Mouse (Mus musculus) hindbrain, embryonic 15.5 days (tissue): ENCODE data around the gene Tmc7. TPM values are rescaled to one million over a fixed set of nuclear protein-coding genes. Genes with fewer than 3 reads are reported as not detected.

Source experiments
- ATAC-seq: fragments of 200-750 bp; cut with Nextera tagmentation; 2 replicates; pipeline ENCODE4 v1.8.0; 2017; ENCODE audit warnings: low read depth, moderate number of reproducible peaks, moderate TSS enrichment; ENCODE audit not compliant: low FRiP score
- H3K27ac ChIP-seq: fragments of 300-500 bp; sonication (generic); replicated peaks from 2 replicates; pipeline ENCODE4 v1.5.1; 2015; ENCODE audit warnings: mild to moderate bottlenecking, inconsistent platforms
- H3K27me3 ChIP-seq: fragments of 300-500 bp; sonication (generic); 2 replicates; pipeline ENCODE4 v1.6.1; 2015; ENCODE audit warnings: control low read depth, inconsistent platforms
- H3K36me3 ChIP-seq: fragments of 300-500 bp; sonication (generic); 2 replicates; pipeline ENCODE4 v1.6.1; 2015; ENCODE audit warnings: control low read depth, inconsistent platforms
- H3K4me1 ChIP-seq: fragments of 300-500 bp; sonication (generic); replicated peaks from 2 replicates; pipeline ENCODE4 v1.6.1; 2015; ENCODE audit warnings: control low read depth, inconsistent platforms
- H3K4me2 ChIP-seq: fragments of 300-500 bp; sonication (generic); 2 replicates; pipeline ENCODE4 v1.6.1; 2015; ENCODE audit warnings: moderate library complexity, mild to moderate bottlenecking, inconsistent platforms
- H3K4me3 ChIP-seq: fragments of 300-500 bp; sonication (generic); 2 replicates; pipeline ENCODE4 v1.5.1; 2015; ENCODE audit warnings: mild to moderate bottlenecking, inconsistent platforms
- H3K9ac ChIP-seq: fragments of 300-500 bp; sonication (generic); 2 replicates; pipeline ENCODE4 v1.6.1; 2015; ENCODE audit warnings: inconsistent platforms
- H3K9me3 ChIP-seq: fragments of 300-500 bp; sonication (generic); 2 replicates; pipeline ENCODE4 v1.6.1; 2016; ENCODE audit warnings: control low read depth, inconsistent platforms
- WGBS: fragments of 180-500 bp; shearing (Covaris S2); methylation state at CpG from one replicate; pipeline ENCODE4 v1.1.7; 2015; 5-methylcytosine and 5-hydroxymethylcytosine counted together
- polyA plus RNA-seq: library from polyadenylated mRNA; unstranded; fragments of >200 nt; fragmentation: Nextera tagmentation; extraction: Ambion mirVana; gene quantifications from 2 replicates; pipeline ENCODE4 v1.2.1, GENCODE M21; 2015

Gene Tmc7
- polyA plus RNA-seq, 1 experiment from 2014 or later = 6.9 TPM

DNA sequence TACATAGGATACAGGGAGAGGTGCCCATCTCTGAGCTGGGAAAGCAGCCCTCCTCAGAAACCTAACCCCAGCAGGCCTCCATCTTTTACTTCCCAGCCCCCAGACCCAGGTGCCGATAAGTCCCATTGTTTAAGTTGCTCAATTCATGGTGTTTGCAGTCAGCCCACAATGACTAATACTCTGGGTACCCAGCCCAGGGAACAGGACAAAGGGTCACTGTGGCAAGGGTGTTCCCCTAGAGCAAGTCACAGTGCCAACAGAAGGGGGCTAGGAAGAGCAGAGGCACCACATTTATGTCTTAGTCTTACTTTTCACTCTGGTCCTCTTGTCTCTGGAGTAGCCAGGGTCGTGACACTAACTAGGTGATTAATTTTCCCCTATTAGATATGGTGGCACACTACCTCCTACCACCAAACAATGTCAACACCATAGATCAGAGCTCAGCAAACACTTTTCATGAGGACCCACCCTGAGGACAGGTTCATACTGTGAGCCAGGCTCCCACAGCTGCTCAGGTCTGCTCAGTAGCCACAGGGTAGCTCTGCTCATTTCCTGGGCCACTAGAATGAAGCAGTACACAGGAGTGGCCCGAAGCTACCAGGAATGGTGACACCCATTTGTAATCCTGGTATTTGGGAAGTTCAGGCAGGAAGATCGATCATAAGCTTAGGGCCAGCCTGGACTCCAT lies 89.5 kb downstream of the Tmc7 start:
- H3K27me3 ChIP-seq = peaks cover 44% of the 10 kb centered on the region
- peaks cover 13% of the 10 kb centered on the region for H3K4me1 ChIP-seq
- H3K27ac ChIP-seq = no peak overlapping the region
- H3K36me3 ChIP-seq = no peaks in the 10 kb centered on the region
- H3K9ac ChIP-seq = no peak overlapping the region
- H3K4me2 ChIP-seq = no peak overlapping the region
- H3K9me3 ChIP-seq = no peaks in the 10 kb centered on the region
- no peak for ATAC-seq
- 79% methylated on average over 4 of the region's 4 CpGs for WGBS
- H3K4me3 ChIP-seq = no peak overlapping the region

DNA sequence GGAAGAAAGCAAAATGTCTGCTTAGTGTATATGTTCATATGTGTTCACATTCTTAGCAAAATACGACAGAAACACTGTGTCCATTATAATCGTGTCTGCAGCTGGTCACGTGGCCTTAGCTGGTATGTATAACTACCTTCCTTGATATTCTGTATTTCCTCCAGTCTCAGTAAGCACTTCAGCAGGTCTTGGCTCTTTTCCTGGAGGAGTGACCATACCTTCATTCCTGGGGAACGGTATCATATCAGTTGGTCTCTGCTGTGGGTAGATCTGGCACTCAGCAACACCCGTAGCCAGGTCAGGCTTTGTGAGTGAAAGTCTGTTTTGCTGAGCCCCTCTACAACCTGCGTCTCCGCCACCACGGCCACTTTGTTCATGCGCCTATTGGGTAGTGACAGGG lies 90.6 kb downstream of the Tmc7 start:
- H3K36me3 ChIP-seq = no peaks in the 10 kb centered on the region
- H3K4me3 ChIP-seq = no peak overlapping the region
- no peak for ATAC-seq
- H3K9me3 ChIP-seq = no peaks in the 10 kb centered on the region
- 93% methylated on average over 9 of the region's 9 CpGs for WGBS
- H3K4me1 ChIP-seq = peaks cover 13% of the 10 kb centered on the region
- H3K27ac ChIP-seq = no peak overlapping the region
- H3K4me2 ChIP-seq = no peak overlapping the region
- H3K27me3 ChIP-seq = peaks cover 55% of the 10 kb centered on the region
- H3K9ac ChIP-seq = no peak overlapping the region

DNA sequence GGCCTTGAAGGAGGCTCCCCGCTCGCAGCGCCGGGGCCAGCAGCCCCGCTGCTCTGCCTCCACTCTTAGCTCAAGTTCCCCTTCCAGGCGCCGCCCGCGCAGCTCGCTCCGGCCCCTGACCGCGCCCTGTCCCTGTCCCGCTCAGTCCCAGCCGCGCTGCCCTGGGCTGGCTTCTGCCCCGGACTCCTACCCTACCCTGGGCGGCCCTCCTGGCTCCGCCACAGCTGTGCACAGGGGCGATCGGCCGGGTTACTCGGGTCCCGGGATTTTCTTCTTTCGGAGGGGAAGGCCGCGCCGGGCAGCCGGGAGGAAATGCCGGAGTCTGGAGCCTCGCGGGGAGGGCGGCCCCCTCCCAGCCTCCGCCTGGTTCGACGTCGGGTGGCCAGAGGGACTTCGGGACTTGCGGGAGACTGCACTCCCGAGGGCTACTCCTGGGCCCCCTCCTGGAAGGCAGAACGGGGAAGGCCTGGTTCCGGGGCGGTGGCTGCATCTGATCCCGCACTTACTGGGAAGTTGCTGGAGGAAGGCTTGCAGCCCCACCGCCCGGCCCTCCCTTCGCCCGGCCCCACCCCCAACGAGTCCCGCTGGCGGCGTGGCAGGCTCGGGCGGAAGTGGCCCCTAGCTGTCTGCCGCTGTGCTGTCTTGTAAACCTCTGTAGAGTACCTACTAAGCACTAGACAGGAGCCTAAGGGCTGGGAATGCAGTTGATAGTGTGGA lies 92.9 kb downstream of the Tmc7 start, which contains the start of gene Itpripl2:
Gene Itpripl2, minus strand, starts transcription at position 545 of the 717 bp plus-strand sequence.
- no peaks in the 10 kb centered on the region for H3K9me3 ChIP-seq
- H3K36me3 ChIP-seq = no peaks in the 10 kb centered on the region
- peak within 1 kb of the TSS; percentile 50 for H3K4me3 ChIP-seq
- H3K4me2 ChIP-seq = peak within 1 kb of the TSS; percentile 81
- peak; percentile 71 for ATAC-seq
- peak within 1 kb of the TSS; percentile 58 for H3K9ac ChIP-seq
- H3K4me1 ChIP-seq = peaks cover 13% of the 10 kb centered on the region
- WGBS = under 1% methylated on average over 52 of the region's 55 CpGs
- H3K27me3 ChIP-seq = peaks cover 60% of the 10 kb centered on the region
- no peak within 1 kb of the TSS; the same call in 1 of the 2 replicates for H3K27ac ChIP-seq

DNA sequence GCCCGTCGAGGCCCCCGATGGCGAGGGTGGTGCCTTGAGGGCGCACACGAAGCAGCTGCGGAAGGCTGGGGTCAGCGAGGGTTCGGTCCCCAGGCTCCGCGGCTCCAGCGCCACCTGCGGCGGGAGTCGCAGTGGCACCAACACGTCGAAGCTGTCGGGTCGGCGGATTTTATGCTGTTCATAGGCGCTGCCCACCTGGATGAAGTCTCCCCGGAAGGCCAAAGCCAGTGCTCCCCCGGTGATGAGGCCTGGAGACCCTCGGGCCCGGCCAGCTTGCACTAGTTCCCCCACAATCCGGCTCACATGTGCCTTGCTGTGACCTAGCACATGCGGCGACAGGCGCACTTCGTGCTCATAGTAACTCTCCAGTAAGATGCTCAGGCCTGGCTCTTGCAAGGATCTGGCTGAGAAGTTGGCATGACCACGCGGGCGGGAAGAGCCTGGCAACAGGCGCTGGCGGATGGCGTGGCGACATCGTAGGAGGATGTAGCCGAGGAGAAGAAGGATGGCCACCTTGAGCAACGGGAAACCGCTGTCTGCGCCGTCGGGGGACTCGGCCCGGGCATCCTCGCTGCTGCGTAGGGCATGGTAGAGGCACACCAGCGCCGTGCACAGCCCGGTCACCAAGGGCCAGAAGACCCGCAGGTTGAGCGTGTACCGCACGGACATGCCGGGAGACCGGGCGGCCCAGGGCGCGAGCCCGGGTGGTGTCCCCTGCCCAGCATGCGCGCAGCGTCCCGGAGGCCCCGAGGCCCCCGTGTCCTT lies 93.7 kb downstream of the Tmc7 start:
- Histone ChIP-seq H3K36me3 (no peaks in the 10 kb centered on the region), H3K27me3 (peaks cover 60% of the 10 kb centered on the region), H3K9me3 (no peaks in the 10 kb centered on the region), H3K4me3 (peak overlapping the region; percentile 50), H3K4me1 (peaks cover 13% of the 10 kb centered on the region), H3K9ac (peak overlapping the region; percentile 58), H3K27ac (no peak overlapping the region; the same call in 1 of the 2 replicates), H3K4me2 (peak overlapping the region; percentile 81)
- 3% methylated on average over 64 of the region's 67 CpGs for WGBS
- ATAC-seq = 0 out of 2 replicates have a peak, but pooled peaks have one; percentile 39

DNA sequence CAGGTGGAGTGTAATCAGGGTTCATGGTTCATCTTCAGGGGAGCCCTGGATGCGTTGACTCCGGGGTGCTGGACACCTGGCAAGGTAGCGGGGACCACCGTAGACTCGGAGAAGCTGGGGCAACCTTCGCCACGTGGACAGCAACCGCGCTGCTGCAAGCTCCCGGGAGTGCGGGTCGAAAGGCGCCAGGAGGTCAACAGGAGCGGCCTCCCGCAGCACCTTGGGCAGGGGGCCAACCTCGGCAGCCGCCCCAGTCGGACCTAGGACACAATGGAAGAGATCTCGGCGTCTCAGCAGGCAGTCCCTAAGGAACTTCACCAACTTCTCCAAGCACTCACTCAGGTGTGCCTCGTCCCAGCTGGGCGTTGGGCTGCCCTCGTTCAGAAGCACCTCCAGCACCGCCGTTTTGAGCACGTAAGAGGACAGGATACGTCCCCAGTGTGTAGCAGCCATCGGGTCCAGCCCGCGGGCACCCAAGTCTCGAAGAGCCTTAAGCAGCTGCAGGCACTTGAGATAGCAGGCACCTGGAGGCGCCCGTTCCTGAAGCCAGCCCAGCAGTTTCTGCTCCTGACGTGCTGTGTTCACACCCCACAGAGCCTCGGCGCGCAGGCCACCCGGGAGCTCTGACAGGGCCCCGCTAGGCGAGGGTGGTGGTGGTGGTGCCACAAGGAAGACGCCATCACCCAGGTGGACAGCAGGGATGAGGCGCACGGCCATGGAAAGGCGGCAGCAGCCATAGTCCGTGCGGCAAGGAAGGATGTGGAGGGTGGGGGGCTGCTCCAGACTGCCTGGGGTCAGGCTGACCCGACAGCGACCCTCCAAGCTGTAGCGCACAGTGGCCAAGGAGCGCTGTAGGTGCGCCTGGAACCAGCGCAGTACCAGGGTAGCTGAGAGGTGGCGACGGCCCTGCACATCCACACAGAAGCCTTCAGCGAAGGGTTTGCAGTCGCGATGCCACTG lies 94.5 kb downstream of the Tmc7 start:
- peak; percentile 31; the same call in 1 of the 2 replicates for ATAC-seq
- 14% methylated on average over 57 of the region's 57 CpGs for WGBS
- Histone ChIP-seq H3K9ac (no peak overlapping the region), H3K36me3 (no peaks in the 10 kb centered on the region), H3K27ac (no peak overlapping the region), H3K4me3 (peak overlapping the region; percentile 50), H3K9me3 (no peaks in the 10 kb centered on the region), H3K4me2 (peak overlapping the region; percentile 81), H3K27me3 (peaks cover 60% of the 10 kb centered on the region), H3K4me1 (peaks cover 13% of the 10 kb centered on the region)

DNA sequence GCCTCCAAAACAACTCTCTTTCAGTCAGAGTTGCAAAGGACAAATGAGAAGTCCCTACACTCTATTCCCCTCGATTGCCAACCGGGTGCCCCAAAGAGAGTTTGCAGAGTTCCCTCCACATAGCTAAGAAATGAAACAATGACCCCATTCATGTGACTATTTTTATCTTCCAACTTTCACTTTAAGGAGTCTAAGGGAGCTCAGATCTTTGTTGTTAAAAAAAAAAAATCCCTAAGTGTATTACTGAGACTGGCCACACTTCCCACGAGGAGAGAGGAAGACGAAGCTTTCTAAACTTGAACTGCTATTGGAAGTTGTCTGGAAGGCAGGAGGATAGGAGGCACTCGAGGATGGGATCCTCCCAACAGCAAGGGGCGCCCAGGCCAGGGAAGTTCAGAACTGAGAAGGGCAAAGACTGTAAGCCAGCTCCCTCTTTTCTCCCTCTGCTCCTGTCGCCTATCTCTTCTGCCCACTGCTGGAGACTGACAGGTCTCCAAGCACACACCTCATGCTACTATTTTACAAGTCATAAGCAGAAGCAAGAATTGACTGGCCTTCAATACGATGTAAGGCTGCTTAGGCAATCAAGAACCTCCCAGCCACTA lies 96.4 kb downstream of the Tmc7 start:
- Histone ChIP-seq H3K4me2 (no peak overlapping the region), H3K4me1 (peaks cover 13% of the 10 kb centered on the region), H3K36me3 (no peaks in the 10 kb centered on the region), H3K9ac (no peak overlapping the region), H3K4me3 (no peak overlapping the region), H3K27me3 (peaks cover 48% of the 10 kb centered on the region), H3K9me3 (no peaks in the 10 kb centered on the region), H3K27ac (no peak overlapping the region)
- 28% methylated on average over 8 of the region's 8 CpGs for WGBS
- ATAC-seq = no peak

DNA sequence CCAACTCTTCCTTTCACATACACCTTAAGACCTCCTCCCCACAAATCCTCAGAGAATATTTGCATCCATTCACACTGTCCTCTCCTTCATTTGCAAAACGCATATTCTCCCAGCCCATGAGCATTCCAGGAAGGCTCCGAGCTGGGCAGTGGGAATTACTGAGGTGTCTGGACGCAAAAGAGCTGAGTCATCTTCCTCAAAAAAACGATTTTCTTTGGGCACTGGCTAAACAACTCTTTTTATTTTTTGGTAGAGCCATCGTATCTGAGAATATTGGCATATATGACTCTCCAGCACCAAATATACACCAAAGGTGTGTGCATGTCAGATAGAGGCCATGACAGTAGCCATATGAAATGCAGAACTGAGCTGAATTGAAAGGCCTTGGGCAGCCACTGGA lies 97.6 kb downstream of the Tmc7 start:
- no peak overlapping the region for H3K4me2 ChIP-seq
- peaks cover 12% of the 10 kb centered on the region for H3K4me1 ChIP-seq
- WGBS = 59% methylated on average over 5 of the region's 5 CpGs
- ATAC-seq = no peak
- H3K27me3 ChIP-seq = peaks cover 35% of the 10 kb centered on the region
- H3K36me3 ChIP-seq = no peaks in the 10 kb centered on the region
- no peak overlapping the region for H3K9ac ChIP-seq
- H3K4me3 ChIP-seq = no peak overlapping the region
- no peak overlapping the region for H3K27ac ChIP-seq
- no peaks in the 10 kb centered on the region for H3K9me3 ChIP-seq

Other genes with a start within 250 kb of the Tmc7 start
- 21.3 and 21.9 TPM in 2 replicates for gene Syt17, start 136.5 kb downstream of the Tmc7 start, polyA plus RNA-seq
- gene Itpripl2, start 92.8 kb downstream of the Tmc7 start, polyA plus RNA-seq = 0.87 and 1.0 TPM in 2 replicates
- gene Coq7, start 51.4 kb downstream of the Tmc7 start, polyA plus RNA-seq = 100 and 101 TPM in 2 replicates
- 0.12 and 0.14 TPM in 2 replicates for gene Tmc5, start 12.6 kb upstream of the Tmc7 start, polyA plus RNA-seq
- gene Gde1, start 121.0 kb upstream of the Tmc7 start, polyA plus RNA-seq = 209 and 212 TPM in 2 replicates
- gene Ccp110, start 127.8 kb upstream of the Tmc7 start, polyA plus RNA-seq = 26.2 and 27.0 TPM in 2 replicates
- gene Vps35l, start 155.5 kb upstream of the Tmc7 start, polyA plus RNA-seq = 92.4 and 94.4 TPM in 2 replicates